Mouse (Mus musculus) cortical plate, adult 2 months (tissue): Measurements from ENCODE around the gene Mink1.
A peak's percentile ranks its signal among the peaks of the same experiment; 100 is the strongest.

Source experiments
- CTCF ChIP-seq: fragments of 200-500 bp; IDR thresholded peaks from 2 replicates; pipeline ENCODE4 v1.5.1; 2011; ENCODE audit warnings: mild to moderate bottlenecking, control low read depth, low read length; ENCODE audit not compliant: insufficient read depth; ENCODE audit errors: extremely low read depth
- POLR2A ChIP-seq: fragments of 200-500 bp; IDR thresholded peaks from 2 replicates; pipeline ENCODE4 v1.6.1; 2011; ENCODE audit warnings: mild to moderate bottlenecking, low read length, control low read depth; ENCODE audit not compliant: insufficient read depth; ENCODE audit errors: extremely low read depth

DNA sequence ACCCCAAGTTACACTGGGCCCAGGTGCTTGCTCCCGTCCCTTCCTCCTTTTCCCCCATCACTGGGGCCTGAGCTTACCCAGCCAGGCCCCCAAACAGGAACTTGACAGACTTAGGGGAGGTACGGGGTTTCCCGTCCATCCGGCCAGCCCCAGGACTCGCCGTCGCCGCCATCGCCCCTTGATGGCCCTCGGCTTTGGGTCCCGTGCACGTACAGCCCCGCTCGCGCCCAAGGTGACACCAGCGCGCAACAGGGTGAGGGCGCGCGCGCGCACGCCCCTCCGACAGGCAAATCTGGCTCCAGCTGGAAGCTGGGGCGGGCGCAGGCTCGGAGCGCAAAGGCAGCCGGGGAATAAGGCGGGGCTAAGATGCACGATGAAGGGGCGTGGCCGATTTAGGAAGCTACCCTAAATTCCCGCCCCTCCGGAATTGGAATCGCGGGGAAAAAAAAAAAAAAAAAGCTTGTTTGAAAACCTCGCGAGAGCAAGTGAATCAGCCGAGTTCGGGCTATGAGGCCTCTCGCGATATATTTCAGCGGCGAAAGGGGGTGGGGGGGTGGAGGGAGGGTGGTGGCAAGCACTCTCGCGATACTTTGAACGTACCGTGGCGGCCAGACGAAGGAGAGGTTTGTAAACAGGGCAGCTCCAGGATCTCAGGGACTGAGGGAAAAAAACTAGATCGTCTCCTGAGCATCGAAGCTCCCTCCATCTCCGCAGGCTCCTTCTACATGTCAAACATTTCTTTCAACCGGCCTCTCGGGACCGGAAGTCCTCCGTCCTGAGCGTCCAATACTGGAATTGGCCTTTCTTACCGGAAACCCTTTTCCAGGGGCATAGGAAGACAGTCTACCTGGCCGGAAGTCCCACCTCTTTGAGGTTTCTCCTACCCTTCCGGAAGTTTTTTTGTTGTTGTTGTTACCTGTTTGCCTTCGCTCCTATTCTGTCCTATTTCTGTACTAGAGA lies 84.3 kb downstream of the Mink1 start, which contains the start of the genes Rnf167 and Slc25a11:
- no peak for TF ChIP-seq CTCF
- peak; percentile 66; the same call in 1 of the 2 replicates for TF ChIP-seq POLR2A
